Mouse (Mus musculus) layer of hippocampus, adult 9-11 months (tissue): Measurements from ENCODE around the gene Iqub.

Experiments used
- DNase-seq: peaks from one replicate; pipeline ENCODE4 v3.0.0; 2022

Iqub gene

GRCm38 (mm10) chr6:24514552-24515284 lies at the start of gene Iqub:
Gene Iqub (minus strand): TSS chr6:24515067.
- peak; percentile 88 for DNase-seq

GRCm38 (mm10) chr6:24564081-24564480 lies 49.2 kb upstream of the Iqub start:
- peak; percentile 66 for DNase-seq

GRCm38 (mm10) chr6:24555488-24555887 lies 40.6 kb upstream of the Iqub start:
- DNase-seq, result no peak

GRCm38 (mm10) chr6:24554427-24555086 lies 39.7 kb upstream of the Iqub start:
- DNase-seq, result no peak

GRCm38 (mm10) chr6:24552046-24552445 lies 37.2 kb upstream of the Iqub start:
- peak; percentile 18 for DNase-seq

GRCm38 (mm10) chr6:24549801-24550200 lies 34.9 kb upstream of the Iqub start:
- DNase-seq, result peak; percentile 27

- DNase-seq, result no peak
Measured at GRCm38 (mm10) chr6:24546716-24547420, 32.0 kb upstream of the Iqub start.

GRCm38 (mm10) chr6:24543119-24543591 lies 28.3 kb upstream of the Iqub start:
- DNase-seq, result no peak

GRCm38 (mm10) chr6:24542393-24542792 lies 27.5 kb upstream of the Iqub start:
- DNase-seq, result no peak

GRCm38 (mm10) chr6:24540106-24540505 lies 25.2 kb upstream of the Iqub start:
- DNase-seq, result no peak

- no peak for DNase-seq
Measured at GRCm38 (mm10) chr6:24538435-24538834, 23.6 kb upstream of the Iqub start.

GRCm38 (mm10) chr6:24532804-24533203 lies 17.9 kb upstream of the Iqub start:
- no peak for DNase-seq

- DNase-seq, result no peak
Measured at GRCm38 (mm10) chr6:24530711-24531420, 16.0 kb upstream of the Iqub start.

- DNase-seq, result peak; percentile 44
Measured at GRCm38 (mm10) chr6:24530166-24530565, 15.3 kb upstream of the Iqub start.

GRCm38 (mm10) chr6:24528064-24528243 lies 13.1 kb upstream of the Iqub start, which contains the start of gene Asb15:
Gene Asb15 (plus strand): TSS chr6:24528144.
- no peak for DNase-seq

GRCm38 (mm10) chr6:24527155-24528063 lies 12.5 kb upstream of the Iqub start, which contains the start of gene Ndufa5:
Gene Ndufa5 (minus strand): TSS chr6:24528013.
- DNase-seq, result peak; percentile 95

GRCm38 (mm10) chr6:24525705-24526104 lies 10.8 kb upstream of the Iqub start:
- no peak for DNase-seq

GRCm38 (mm10) chr6:24516197-24516596 lies 1.3 kb upstream of the Iqub start:
- DNase-seq, result peak; percentile 44

- DNase-seq, result no peak
Measured at GRCm38 (mm10) chr6:24504141-24504540, 10.7 kb downstream of the Iqub start.

GRCm38 (mm10) chr6:24490341-24490740 lies 24.5 kb downstream of the Iqub start:
- DNase-seq, result no peak

GRCm38 (mm10) chr6:24486530-24486929 lies 28.3 kb downstream of the Iqub start:
- DNase-seq, result no peak

GRCm38 (mm10) chr6:24470571-24471132 lies 44.2 kb downstream of the Iqub start:
- DNase-seq, result peak; percentile 67
